Mouse (Mus musculus): ENCODE results near the gene Gm11562.
"Not testable (repeated sequence)": the region's sequence is repeated elsewhere in the genome, so short reads cannot be mapped to it uniquely, and the experiment has no call there.

Gene Gm11562

DNA sequence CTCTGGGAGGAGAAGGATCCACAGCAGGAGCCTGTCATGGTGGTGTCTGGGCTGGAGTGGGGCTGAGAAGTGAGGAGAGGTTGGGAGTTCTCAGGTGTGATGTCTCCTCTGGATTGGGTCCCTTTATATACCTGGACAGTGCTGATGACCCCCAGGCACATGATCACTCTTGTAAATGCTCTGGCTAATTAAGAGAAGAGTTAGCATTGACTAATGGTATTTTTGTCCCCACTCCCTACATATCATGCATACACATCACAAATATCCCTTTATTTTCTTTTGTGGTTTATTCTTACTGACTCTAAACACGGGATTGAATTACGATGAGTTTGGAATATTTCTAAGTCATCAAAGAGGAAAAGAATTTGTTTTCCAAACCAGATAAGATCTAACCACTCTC lies at the start of gene Gm11562:
Gene Gm11562, minus strand, starts transcription at position 101 of the 400 bp plus-strand sequence.
- DNase-seq (ENCODE audit: low spot score), result no peak

DNA sequence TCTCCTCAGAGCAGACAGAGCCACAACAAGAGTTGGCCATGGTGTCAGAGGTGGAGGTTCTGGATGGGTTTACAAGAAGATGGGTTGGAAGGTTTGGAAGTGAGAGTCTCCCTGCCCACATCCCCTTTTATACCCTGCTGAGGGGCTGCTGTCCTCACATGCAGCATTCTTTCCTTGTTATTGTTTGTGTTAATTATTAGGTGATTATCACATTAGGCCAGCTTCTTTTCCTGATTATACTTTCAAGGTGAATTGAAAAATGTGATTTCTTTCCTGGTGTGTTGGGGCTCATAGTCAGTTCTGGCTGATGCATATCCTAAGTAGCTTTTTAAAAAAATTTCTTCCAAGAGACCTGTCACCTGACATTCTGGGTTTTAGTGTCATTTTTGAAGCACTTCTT lies 45.6 kb upstream of the Gm11562 start, which contains the start of gene Krtap4-6:
Gene Krtap4-6, minus strand, starts transcription at position 101 of the 400 bp plus-strand sequence.
- DNase-seq (ENCODE audit: low spot score), result no peak

DNA sequence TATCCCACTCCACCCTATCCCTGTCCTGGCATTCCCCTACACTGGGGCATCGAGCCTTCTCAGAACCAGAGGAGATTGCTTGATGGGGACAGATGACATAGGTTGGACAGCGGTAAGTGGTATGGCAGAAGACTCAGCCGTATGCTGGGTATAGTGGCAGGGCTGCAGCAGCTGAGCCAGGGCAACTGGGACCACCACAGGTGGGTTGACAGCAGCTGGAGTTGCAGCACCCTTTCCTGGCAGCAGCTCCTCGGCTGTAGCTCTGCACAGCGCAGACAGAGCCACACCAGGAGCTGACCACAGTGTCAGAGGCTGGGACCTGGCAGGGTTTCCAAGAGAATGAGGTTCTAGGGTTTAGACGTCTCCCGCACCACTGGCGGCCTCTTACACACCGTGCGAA lies 42.6 kb upstream of the Gm11562 start:
- DNase-seq (ENCODE audit: low spot score), result no peak

DNA sequence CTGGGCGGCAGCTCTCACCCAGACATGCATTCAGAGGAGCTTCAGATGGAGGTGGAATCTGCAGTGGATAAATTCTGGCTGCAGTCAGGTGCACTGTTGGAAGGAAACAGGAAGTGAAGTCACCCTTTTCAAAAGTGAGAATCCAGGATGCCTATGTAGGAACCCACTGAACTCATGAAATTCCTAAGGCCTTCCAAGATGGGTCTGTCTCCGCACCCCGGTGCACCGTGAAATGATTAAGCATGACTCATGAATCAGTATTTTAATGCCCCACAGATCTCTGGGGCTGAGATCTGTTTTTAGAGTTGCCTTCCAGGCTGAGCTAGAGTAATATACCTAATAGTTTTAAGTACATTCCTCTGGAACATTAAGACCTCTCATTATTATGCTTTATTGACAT lies 39.0 kb upstream of the Gm11562 start:
- no peak for DNase-seq (ENCODE audit: low spot score)

DNA sequence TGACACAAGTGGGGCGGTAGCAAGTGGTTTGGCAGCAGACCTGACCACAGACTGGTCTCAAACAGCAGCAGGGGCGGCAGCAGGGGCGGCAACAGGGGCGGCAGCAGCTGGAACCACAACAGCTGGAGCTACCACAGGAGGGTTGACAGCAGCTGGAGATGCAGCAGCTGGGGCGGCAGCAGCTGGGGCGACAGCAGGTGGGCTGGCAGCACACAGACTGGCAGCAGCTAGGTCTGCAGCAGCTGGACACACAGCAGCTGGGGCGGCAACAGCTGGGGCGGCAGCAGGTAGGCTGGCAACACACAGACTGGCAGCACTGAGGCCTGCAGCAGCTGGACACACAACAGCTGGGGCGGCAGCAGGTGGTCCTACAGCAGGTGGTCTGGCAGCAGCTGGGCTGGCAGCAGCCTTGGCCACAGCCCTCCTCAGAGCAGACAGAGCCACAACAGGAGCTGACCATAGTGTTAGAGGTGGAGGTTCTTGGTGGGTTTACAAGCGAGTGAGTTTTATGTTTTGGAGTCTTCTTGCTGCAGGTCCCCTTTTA lies 38.3 kb upstream of the Gm11562 start, which contains the start of gene Gm11563:
Gene Gm11563, minus strand, starts transcription at position 494 of the 544 bp plus-strand sequence.
- not testable (repeated sequence) for DNase-seq (ENCODE audit: low spot score)

- DNase-seq (ENCODE audit: low spot score), result no peak
These were observed 36.8 kb upstream of the Gm11562 start for GRCm38 (mm10) chr11:99657051-99657450.

DNA sequence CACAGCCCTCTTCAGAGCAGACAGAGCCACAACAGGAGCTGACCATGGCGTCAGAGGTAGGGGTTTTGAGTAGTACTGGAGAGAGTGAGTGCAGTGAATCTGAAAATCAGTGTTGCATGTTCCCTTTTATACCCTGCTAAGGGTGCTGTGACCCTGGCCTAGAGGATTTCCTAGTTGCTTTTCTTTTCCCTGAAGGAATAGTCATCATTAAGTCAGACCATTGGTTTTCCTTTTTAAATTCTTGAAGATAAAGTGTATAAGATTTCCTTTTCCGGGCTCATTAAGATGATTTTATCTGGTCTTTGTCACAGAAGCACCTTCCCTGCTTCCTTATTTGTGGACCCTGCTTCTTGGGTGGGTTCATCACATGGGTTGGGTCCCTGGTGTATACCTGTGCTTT lies 29.9 kb upstream of the Gm11562 start, which contains the start of gene Gm11555:
Gene Gm11555, minus strand, starts transcription at position 101 of the 400 bp plus-strand sequence.
- no peak for DNase-seq (ENCODE audit: low spot score)

- no peak for DNase-seq (ENCODE audit: low spot score)
These were observed 26.2 kb upstream of the Gm11562 start for GRCm38 (mm10) chr11:99646444-99646843.

GRCm38 (mm10) chr11:99644351-99644750 lies 24.1 kb upstream of the Gm11562 start:
- DNase-seq (ENCODE audit: low spot score), result no peak

DNA sequence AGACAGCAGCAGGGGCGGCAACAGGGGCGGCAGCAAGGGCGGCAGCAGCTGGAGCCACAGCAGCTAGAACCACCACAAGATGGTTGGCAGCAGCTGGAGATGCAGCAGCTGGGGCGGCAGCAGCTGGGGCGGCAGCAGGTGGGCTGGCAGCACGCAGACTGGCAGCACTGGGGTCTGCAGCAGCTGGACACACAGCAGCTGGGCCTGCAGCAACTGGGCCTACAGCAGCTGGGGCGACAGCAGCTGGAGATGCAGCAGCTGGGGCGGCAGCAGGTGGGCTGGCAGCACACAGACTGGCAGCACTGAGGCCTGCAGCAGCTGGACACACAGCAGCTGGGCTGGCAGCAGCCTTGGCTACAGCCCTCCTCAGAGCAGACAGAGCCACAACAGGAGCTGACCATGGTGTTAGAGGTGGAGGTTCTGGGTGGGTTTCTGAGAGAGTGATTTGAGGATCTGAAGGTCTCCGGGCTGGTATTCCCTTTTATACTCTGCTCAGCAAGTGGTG lies 23.5 kb upstream of the Gm11562 start, which contains the start of gene Krtap4-7:
Gene Krtap4-7, minus strand, starts transcription at position 455 of the 505 bp plus-strand sequence.
- not testable (repeated sequence) for DNase-seq (ENCODE audit: low spot score)

DNA sequence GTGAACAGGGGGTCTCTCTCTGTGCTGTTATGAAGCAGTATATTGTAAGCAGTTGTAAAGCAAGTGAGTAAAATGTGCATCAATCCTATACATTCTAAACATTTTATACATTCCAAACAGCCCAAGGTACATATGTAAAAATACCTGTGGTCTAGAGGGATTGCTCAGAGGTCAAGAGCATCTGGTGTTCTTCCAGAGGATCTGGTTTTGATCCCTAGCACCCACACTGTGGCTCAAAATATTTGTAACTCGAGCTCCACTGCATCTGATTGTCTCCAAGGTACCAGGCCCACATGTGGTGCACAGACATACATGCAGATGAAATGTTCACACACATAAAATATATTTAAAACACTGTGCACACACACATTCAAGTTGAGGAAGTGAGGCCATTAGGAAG lies 20.7 kb upstream of the Gm11562 start:
- no peak for DNase-seq (ENCODE audit: low spot score)

DNA sequence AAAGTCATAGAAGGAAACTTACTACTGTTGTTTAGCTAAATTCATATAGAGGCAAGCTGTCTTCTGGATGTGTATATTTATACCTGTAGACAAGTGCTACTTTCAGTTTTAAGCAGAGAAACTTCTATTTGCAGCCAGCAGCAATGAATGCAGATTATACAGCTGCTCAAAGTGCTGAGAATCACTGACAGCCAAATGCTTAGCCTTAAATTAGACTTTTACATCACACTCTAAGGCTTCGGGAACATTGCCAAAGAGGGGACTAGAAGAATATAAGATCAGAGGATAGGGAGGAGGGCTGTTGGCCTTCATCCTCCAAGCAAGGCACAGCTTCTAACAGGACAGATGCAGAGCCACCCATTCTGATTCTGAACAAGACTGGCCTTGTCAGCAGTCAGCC lies 16.9 kb upstream of the Gm11562 start:
- DNase-seq (ENCODE audit: low spot score), result no peak

DNA sequence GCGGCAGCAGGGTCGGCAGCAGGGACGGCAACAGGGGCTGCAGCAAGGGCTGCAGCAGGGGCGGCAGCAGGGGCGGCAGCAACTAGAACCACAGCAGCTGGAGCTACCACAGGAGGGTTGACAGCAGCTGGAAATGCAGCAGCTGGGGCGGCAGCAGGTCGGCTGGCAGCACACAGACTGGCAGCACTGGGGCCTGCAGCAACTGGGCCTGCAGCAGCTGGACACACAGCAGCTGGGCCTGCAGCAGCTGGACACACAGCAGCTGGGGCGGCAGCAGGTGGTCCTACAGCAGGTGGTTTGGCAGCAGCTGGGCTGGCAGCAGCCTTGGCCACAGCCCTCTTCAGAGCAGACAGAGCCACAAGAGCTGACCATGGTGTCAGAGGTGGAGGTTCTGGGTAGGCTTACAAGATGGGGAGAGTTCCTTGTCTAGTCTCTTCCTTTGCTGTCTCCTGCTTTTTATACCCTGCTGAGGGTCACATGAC lies 14.5 kb upstream of the Gm11562 start, which contains the start of gene Krtap4-2:
Gene Krtap4-2, minus strand, starts transcription at position 432 of the 482 bp plus-strand sequence.
- DNase-seq (ENCODE audit: low spot score), result no peak

GRCm38 (mm10) chr11:99633293-99633692 lies 13.1 kb upstream of the Gm11562 start:
- DNase-seq (ENCODE audit: low spot score), result no peak

DNA sequence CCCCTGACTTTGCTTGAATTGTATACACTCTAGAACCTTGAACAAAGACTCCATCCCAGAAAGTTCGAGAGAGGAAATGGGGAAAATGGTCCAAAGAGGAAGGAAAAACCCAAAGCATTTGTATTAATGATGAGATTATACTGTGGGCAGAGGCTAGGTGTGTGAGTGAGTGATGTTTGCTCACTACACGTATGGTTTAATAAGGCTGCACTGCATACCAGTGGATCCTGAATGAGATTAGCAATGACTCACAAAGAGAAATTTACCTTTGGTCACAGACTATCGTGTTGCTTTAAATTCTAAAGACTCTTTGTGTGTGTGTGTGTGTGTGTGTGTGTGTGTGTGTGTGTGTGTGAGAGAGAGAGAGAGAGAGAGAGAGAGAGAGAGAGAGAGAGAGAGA lies 10.7 kb upstream of the Gm11562 start:
- DNase-seq (ENCODE audit: low spot score), result no peak

DNA sequence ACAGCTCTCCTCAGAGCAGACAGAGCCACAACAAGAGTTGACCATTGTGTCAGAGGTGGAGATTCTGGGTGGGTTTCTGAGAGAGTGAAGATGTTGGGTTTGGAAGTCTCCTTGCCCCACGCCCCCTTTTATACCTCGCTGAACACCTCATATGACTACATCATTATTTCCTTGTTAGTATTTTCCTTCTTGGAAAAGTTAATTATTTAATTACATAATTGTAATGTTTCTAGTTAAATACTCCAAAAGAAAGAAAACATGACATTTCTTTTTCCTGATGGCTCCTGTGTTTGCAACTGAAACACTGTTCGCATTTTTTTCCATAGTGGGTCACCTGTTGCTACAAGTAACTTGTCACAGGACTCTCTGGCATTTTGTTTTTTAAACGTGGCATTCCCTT lies 7.9 kb upstream of the Gm11562 start, which contains the start of gene Krtap4-1:
Gene Krtap4-1, minus strand, starts transcription at position 101 of the 400 bp plus-strand sequence.
- no peak for DNase-seq (ENCODE audit: low spot score)

- no peak for DNase-seq (ENCODE audit: low spot score)
These were observed 5.4 kb downstream of the Gm11562 start, which contains the start of gene Krtap2-4 for GRCm38 (mm10) chr11:99614796-99615363. Gene Krtap2-4, minus strand, starts transcription at chr11:99614846.

DNA sequence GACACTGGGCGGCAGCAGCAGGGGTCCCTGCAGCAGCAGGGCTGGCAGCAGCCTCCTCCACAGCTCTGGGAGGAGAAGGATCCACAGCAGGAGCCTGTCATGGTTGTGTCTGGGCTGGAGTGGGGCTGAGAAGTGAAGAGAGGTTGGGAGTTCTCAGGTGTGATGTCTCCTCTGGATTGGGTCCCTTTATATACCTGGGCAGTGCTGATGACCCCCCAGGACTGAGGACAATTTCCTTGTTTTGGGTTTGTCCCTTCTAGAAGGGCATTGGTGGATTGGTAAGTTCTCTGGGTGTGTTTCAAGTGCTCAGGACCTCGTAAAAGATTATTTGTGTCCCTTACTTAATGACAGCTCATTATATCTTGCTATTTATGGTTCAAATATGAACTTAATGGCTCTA lies 10.1 kb downstream of the Gm11562 start, which contains the start of gene Gm11937:
Gene Gm11937, minus strand, starts transcription at position 101 of the 400 bp plus-strand sequence.
- not testable (repeated sequence) for DNase-seq (ENCODE audit: low spot score)

GRCm38 (mm10) chr11:99609126-99609525 lies 11.1 kb downstream of the Gm11562 start:
- DNase-seq (ENCODE audit: low spot score), result no peak

DNA sequence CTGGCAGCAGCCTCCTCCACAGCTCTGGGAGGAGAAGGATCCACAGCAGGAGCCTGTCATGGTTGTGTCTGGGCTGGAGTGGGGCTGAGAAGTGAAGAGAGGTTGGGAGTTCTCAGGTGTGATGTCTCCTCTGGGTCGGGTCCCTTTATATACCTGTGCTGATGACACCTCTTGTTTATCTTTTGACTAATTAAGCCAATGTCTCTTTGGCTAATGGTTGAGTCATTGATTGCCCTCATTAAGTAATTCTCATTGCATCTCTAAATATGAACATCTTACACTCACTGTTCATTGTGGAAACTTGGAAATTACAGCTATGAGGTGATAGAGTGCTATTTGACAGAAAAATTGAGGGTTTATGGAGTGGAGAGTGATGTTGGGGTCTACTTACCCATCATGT lies 17.0 kb downstream of the Gm11562 start, which contains the start of gene Gm11938:
Gene Gm11938, minus strand, starts transcription at position 101 of the 400 bp plus-strand sequence.
- DNase-seq (ENCODE audit: low spot score), result not testable (repeated sequence)

GRCm38 (mm10) chr11:99597742-99598141 lies 22.5 kb downstream of the Gm11562 start, which contains the start of gene Krtap9-3:
Gene Krtap9-3, minus strand, starts transcription at chr11:99598105.
- DNase-seq (ENCODE audit: low spot score), result not testable (repeated sequence)

GRCm38 (mm10) chr11:99590981-99591380 lies 29.3 kb downstream of the Gm11562 start, which contains the start of gene Krtap1-3:
Gene Krtap1-3, minus strand, starts transcription at chr11:99591339.
- DNase-seq (ENCODE audit: low spot score), result no peak

DNA sequence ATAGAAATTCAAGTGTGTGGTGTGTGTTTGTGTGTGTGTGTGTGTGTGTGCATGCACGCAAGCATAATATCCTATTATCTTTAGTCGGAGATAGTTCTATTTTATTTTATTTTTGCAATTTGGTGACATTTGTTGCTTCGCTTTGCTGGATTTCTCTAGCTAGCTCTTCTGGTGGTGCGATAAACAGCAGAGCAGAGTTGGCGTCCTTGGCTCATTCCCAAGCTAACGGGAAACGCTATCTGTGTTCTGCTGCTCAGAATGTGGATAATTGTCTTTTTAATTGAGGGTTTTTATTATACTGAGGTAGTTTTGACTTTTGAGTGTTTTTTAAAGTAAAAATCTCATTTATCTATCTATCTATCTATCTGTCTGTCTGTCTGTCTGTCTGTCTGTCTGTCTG lies 35.1 kb downstream of the Gm11562 start:
- peak; percentile 19 for DNase-seq (ENCODE audit: low spot score)
